Mouse (Mus musculus): ENCODE data around the gene Mbd3.

The Mbd3 gene

DNA sequence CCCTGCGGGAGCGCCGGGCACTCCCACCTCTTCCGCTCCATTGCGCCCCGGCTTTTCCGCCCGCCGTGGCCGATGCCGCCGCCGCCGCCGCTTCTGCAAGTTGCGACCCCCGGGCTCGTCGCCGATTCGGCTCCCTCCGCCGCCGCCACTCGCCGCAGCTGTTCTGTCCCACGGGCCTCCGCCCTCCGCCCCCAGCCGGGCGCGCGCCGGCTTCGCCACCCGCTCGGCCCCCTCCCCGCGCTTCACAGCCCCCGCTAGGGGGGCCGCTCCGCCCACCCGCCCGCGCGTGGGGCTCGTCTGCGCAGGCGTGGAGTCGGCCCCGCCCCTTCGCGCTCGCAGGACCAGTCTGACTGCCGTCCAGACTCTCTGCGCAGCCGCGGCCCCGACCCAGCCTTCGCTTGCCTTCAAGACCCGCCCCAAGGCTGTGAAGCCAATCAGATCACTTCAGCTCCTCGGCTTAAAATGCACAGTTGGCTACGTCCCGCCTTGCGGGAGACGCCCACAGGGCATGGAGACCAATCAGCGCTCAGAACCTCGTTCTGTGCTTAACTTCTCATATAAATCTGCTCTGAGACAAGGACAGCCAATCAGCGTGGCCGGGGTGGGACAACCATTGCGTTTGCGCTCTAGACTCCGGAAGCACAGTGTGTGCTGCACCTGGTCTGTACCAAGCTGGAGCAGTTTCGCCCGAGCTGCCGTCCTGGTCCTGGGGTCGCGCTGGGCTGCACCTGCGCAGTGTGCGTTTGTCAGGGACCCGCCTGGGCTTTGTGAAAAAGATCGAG, at the start of gene Mbd3:
Gene Mbd3 (minus strand): TSS at position 360 of the 782 bp plus-strand sequence.
- DNase-seq (ENCODE audit: low spot score) = peak; percentile 100

DNA sequence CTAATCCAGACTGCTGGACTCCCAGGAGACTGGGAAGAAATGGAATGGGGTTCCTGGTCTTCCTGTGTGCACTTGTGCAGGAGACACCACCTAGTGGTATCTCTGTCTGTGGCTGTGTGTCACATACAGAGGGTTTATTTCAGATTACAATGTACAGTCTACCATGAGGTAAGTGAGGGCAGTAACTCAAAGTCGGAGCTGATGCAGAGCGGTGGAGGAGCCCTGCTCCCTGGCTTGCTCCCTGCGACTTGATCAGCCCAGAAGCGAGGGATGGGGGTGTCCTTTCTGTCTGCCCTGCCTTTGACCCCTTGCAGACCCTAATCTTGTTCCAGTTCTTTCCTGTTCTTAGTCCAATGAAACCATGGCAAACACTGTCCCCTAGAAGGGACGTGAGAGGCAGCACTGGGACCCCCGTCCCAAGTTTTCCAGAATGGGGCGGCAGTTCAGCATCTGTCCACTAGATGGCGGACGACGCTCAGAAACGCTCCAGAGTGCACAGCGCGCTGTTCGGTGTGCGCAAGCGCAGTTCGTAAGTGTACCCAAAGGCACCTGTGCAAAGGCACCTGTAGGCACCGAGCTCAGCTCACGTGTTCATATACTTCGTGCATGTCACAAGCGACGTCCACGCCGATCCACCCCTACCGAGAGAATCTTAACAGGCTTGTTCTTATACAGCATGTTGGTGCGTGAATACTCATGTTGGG, 46.7 kb upstream of the Mbd3 start:
- DNase-seq (ENCODE audit: low spot score) = peak; percentile 83

DNA sequence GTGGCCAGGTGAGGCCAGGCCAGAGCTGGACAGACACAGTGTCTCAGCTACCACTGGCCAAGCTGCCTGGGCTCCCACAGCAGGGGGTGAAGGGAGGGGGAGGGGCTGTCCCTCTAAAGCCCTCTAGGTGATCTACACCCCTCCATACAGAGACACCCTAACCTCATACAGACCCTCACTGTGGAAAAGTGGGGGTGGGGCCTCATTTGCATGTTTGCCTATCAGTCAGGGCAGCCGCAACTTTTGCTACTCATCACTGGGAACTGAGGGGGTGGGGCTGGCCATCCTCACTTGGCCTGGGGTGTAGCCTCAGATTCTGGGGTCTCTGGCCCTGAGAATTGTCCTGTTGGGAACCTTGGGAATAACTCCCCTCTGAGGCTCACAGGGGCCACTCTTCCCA, 45.7 kb upstream of the Mbd3 start:
- no peak for DNase-seq (ENCODE audit: low spot score)

DNA sequence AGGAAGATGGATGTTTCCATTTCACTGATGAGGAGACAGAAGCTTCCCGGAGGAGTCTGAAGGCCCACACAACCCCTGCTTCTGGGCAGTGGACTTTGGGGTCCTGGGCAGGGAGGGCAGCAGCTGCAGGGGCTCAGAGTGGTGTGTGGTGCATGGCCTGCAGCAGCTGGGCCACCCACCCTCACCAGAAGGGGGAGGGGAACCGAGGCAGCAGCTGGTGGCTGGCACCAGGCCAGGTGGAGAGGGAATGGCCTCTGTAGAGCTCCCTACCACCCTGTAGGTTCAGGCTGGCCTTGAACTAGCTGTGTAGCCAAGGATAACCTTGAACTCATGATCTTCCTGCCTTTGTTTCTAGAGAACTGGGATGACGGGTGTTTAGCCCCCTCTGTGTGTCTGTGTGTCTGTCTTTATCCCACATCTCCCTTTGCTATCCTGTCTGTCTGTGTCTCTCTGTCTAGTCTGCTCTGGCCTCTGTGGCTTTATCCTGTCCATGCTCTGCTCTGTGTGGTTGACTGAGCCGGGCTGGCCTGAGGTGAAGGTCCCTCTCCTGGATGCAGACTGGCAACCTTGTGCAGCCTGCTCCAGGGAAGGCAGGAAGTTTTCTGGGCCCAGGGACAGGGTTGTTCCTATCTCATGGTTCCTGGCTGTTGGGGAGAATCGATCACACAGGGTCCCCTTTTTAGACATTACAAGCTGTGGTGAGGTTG, 45.1 kb upstream of the Mbd3 start:
- no peak for DNase-seq (ENCODE audit: low spot score)

DNA sequence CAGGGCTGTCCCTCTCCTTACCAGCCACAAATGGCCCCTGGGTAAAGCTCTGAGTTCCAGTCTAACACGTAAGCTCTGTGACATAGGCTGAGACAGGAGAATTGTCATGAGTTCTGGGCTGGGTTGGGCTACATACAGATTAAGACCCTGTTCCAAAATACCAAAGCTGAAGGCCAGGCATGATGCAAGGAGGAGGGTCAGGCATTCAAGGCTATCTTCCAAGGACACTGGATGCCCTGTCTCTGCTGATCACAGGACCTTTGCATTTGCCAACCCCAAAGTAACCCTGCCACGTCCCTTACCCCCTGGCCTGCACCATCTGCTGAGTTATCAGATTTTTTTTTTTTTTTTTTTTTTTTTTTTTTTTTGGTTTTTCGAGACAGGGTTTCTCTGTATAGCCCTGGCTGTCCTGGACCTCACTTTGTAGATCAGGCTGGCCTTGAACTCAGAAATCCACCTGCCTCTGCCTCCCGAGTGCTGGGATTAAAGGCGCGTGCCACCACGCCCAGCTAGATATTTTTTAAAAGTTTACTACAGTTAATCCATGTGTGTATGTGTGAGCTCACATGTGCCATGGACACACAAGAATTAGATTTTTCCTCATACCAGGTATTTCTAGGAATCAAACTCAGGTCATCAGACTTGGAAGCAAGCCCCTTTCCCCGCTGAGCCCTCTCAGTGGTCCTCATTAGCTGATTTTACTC, 44.4 kb upstream of the Mbd3 start:
- no peak for DNase-seq (ENCODE audit: low spot score)

DNA sequence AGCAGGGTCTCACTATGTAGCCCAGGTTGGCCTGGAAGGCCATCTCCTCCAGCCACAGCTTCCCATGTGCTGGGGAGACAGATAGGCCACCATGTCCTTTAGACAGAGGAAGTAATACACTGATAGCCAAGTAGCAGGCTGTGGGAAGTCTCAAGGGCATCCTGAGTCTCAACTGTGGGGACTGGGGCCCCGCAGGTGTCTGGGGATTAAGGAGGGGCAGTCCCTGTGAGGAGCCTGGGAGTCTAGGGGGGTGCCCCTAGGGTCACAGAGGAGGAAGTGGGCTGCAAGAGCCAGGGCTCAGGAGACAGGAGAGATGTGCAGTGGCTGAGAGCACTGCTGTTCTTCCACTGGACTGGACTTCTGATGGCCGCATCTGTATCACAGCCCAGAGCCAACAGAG, 43.6 kb upstream of the Mbd3 start:
- DNase-seq (ENCODE audit: low spot score) = no peak

DNA sequence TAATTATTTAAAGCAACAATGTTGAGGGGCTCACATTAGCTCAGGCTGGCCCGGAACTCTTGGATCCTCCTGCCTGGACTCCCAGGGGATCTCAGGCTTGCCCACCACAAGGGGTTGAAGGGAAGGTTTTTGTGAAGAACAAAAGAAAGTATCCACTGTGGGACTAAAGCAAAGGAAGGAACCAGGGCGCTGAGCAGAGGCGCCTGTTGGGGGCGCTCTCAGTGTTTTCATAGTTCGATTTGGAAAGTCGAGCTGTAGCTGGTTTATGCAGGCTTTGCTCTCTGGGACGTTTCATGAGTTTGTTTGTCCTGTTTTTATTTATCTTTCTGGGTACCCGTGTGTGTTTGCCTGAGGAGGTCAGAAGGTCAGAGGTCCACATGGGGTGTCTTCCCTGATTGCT, 42.2 kb upstream of the Mbd3 start:
- no peak for DNase-seq (ENCODE audit: low spot score)

DNA sequence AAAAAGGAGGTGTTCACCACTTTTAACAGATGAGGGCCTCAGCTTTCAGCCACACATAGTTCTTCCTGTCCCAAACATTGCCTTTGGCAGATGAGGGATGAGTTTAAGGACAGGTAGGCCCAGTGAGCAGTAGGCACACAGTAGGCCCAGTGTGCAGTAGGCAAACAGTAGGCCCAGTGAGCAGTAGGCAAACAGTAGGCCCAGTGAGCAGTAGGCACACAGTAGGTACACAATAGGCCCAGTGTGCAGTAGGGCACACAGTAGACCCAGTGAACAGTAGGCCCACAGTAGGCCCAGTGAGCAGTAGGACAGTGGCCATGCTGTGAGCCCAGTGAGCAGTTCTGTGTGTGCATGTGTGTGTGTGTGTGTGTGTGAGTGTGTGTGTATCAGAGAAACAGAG, 40.7 kb upstream of the Mbd3 start:
- no peak for DNase-seq (ENCODE audit: low spot score)

DNA sequence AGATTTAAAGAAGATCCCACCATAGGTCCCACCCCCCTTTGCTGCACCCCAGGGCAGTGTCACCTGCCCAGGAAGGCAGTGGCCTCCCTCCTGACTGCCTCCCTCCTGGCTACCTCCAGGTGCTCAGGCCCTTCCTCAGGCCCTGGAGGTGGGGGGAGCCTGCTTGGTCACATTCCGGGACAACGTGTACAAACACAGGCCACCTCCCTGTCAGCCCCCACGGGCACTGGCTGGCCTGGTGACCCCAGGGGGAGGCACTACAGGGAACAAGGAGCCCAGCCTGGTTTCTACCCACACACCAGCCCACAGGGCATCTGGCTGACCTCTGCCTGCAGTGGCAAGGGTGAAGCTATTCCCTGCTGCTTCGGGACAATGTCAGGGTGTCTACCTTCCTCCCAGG, 38.6 kb upstream of the Mbd3 start:
- no peak for DNase-seq (ENCODE audit: low spot score)

DNA sequence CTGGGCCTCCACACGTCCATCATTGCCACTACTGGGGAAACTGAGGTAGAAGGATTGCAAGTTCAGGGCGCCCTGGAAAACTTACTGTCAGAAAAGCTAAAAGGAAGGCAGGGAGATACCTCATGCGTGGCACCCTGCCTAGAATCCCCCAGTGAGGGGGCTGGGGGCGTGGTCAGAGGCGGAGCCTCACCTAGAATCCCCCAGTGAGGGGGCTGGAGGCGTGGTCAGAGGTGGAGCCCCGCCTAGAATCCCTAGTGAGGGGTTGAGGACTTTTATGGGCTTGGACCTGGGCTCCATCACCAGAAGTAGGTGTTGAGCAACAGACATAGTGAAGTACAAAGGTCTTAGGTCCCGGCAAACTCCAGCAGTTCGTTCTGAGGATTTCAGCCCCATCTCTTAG, 36.9 kb upstream of the Mbd3 start:
- no peak for DNase-seq (ENCODE audit: low spot score)

DNA sequence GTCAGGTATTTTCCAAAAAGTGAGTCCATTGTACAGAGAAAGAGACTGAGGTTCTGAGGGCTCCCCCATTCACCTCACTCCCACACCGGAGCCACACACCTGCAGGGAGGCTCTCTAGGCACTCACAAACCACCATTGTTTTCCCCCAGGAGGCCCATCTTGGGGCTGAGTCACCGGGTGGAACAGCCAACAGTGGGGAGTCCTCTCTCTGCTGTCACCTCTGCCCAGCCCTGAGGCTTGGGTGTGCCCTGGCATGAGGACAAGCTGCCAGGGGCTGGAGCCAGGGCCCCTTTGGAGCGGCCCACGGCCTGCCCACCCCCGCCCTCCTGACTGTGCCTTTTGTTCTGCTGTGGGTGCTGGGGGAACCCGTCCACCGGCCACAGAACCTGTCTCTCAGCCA, 36.4 kb upstream of the Mbd3 start:
- no peak for DNase-seq (ENCODE audit: low spot score)

DNA sequence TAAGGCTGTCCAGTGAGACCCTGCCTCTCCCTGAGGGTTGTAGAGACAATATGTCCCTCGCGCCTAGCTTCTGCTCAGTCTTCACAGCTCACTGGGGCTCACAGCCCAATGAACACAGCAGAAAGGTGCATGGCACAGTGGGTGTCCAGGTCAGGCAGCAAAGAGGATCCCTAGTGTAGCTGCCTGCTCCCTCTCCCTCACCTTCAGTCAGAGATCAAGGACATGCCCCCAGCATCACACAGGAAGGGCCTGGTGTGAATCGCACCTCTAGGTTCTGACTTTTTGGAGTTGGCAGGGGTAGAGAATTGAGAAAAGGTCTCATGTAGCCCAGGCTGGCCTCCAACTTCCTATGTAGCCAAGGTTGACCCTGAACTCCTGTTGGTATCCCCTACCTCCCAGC, 35.5 kb upstream of the Mbd3 start:
- no peak for DNase-seq (ENCODE audit: low spot score)

DNA sequence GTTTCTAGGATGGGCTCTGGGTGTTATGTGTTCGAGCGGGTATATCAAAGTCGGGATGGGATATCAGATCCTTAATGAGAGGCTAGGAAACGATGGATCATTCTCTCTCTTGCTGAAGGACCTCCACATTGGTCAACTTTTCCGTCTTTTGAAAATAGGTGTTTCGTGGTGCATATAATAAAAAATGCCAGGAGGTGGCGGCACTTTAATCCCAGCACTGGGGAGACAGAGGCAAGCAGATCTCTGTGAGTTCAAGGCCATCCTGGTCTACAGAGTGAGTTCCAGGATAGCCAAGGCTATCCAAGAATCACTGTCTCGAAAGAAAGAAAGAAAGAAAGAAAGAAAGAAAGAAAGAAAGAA, 34.9 kb upstream of the Mbd3 start:
- no peak for DNase-seq (ENCODE audit: low spot score)

DNA sequence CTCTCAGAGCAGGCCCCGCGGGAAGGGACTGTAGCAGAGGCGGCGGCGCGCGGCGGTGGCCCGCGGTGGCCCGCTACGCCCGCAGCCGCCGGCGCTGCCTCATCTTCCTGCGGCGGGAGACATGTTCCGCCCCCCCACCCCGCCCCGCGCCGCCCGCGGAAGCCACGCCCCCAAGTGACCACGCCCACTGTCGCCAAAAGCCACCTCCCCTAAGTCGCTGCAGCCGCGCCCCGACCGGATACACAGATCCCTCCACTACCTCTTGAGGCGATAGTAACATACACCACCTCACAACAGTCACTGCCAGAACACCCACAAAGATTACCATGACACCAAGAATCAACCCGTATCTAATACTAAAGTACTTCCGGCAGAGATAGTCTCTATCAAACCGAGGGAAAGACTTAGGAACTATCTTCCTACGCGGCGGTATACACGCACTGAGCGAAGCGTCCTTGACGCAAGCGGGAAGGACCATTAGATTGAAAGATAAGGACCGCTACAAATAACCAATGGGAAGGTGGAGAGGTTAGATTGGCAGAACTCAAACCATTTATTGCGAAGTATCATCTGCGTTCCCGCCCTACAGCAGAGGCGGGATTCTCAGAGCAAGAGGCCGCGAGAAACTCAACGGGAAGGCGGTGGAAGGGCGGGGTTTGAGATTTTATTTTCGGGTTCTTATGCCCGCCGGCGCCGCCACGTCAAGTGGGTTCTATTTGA, 34.3 kb upstream of the Mbd3 start, which contains the start of gene Tcf3:
Gene Tcf3 (minus strand): TSS at position 135 of the 720 bp plus-strand sequence.
- peak; percentile 97 for DNase-seq (ENCODE audit: low spot score)

DNA sequence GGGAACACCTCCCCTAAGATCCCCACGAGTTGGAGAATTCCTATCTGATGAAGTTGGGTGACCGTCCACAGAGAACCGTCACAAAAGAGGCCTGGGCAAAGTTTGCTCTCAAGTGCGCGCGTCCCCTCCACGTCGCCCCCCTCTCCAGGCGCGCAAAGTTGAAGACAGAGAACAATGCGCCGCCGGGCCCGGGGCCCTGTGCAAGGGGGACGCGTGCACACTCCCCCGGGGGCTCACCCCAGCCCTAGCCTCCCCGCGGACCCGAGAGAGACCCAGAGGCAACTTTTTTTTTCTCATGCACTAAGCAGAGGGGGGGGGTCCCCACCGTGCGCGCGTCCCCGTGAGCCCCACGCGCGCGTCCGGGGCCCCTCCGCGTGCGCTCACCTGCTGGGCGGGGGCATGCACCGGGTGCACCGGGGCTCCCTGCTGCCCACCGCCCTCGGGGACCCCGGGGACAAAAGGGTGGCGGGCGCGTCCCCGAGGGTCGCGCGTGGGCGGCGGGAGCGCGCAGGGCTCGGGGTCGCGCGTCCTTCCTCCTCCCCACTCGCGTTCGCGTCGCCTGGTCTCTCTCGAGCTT, 33.7 kb upstream of the Mbd3 start:
- no peak for DNase-seq (ENCODE audit: low spot score)

DNA sequence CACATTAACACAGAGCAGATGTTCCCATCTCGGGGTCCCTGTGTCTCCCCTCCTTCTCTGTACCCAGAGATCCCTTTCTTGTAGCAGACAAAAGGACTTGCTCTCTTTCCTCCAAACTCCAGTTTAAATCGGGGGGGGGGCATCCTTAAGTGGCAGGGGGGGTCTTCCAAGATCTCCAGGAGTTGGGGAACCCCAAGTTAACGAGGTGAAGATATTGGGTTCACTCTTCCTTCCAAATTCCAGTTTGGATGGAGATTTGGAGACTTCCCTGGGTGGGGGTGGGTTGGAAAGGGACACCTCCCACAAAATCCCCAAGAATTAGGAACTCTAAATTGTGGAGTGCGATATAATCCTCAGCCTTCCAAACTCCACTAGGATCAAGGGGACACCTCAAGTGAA, 33.0 kb upstream of the Mbd3 start:
- DNase-seq (ENCODE audit: low spot score) = no peak

DNA sequence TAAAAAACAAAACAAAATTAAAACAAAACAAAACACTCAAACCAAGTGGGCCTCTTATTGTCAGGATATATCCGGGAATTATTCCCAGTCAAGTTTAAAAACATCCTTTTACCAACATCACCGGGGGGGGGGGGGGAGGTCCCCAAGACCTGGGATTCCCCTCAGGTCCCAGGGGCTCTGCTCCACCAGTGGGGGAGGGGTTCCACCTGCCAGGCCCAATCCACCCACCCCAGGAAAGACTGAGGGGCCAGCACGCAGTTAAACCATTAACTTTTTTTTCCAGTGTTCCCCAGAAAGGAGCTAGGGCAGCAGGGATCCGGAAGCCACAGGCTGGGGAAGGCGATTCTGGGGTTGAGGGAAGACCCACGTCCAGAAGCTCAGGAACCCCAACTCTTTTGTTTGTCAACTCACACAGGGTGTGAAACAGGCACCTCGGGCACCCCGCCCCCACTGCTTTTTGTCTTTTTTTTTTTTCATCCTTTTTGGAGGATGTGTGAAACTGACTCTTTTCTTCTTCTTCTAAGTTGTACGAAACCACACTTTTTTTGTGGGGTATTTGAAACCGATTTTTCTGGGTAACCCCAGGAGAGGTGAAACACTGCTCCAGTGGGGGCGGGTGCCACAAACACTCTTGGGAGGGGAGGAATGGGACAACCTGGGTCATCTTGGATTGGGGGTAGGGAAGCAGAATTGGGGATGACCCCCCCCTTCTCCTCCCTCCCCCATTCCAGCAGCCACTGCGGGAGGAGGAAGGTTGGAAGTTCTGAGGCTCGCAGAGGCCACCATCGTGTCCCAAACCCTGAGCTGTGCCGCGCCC, 32.4 kb upstream of the Mbd3 start:
- DNase-seq (ENCODE audit: low spot score) = peak; percentile 38

DNA sequence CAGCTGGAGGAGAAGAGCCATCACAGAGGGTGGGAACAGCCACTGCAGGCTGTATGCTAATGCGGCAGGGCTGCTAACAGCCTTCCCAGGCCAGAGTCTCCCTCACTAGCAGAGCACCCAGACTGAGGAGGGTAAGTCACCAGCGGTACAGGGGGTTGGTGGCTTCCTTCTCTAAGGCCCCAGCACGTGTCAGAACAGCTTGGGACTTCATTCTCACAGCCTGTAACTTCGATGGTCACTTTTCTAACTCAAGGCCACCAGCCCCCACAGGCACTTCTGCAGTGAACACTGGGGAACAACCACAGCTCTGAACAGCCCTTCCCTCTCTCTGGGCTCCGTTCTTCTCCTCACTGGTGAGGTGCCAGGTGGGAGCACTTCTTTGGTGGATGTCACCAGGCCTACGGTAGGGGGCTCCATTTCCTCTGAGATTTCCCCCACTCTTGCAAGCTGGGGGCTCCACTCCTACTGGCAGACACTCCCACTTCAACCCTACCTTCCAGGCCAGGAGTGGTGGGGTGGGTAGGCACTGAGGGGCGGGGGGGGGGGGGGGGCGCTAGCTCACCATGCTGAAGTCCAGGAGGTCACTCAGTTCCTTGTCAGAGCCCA, 31.1 kb upstream of the Mbd3 start:
- no peak for DNase-seq (ENCODE audit: low spot score)

DNA sequence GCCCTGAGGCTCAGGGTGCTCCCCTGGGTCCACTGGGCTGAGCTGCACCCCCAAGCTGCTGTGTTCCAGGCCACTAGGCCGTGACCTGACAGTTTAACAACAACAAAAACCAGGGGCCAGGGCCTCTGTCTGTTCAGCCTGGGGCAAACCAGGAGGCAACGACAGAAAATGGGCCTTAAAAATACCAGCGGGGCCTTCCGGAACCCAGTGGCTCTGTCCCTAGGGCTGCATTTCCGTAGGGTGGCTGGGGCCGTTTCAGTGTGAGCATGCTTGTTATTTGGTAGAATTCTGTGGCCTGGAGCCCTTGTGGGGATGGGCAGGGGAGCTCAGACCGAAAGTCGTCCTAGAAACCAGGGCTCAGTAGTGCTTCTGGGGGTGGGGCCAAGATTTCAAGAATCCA, 30.4 kb upstream of the Mbd3 start:
- no peak for DNase-seq (ENCODE audit: low spot score)

DNA sequence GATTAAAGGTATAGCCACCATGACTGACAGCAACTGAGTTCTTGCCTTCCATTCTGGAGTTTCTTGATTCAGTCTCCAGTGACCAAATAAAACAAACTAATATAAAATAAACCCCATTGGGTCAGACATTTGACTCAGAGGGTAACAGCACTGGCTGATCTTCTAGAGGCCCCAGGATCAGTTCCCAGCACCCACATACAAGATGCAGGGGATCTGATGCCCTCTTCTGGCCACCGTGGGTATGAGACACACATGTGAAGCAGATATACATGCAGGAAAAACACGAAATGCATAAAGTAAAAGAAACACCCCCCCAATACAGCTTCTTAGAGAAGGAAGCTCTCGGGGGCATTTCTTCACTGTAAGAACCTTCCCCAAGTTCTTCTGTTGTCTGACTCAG, 25.7 kb upstream of the Mbd3 start:
- no peak for DNase-seq (ENCODE audit: low spot score)

All from T-cell, adult 2 months (primary cell).